Mouse (Mus musculus) kidney, adult 2 months (tissue): ENCODE data around the gene Fbxw19. TPM values are rescaled to one million over a fixed set of nuclear protein-coding genes. Genes with fewer than 3 reads are reported as not detected.
A peak's percentile ranks its signal among the peaks of the same experiment; 100 is the strongest.
"Not testable (repeated sequence)": the region's sequence is repeated elsewhere in the genome, so short reads cannot be mapped to it uniquely, and the experiment has no call there.

Experiments used
- DNase-seq: peaks from one replicate; pipeline ENCODE4 v3.0.0; 2021
- H3K27ac ChIP-seq: fragments of 200-500 bp; 2 replicates; pipeline ENCODE4 v1.5.1; 2012; ENCODE audit warnings: low read depth, low read length, control low read depth, inconsistent platforms; ENCODE audit not compliant: insufficient read depth
- H3K27me3 ChIP-seq: fragments of 200-500 bp; replicated peaks from 2 replicates; pipeline ENCODE4 v1.6.1; 2012; ENCODE audit warnings: mild to moderate bottlenecking, moderate library complexity, low read length, inconsistent platforms; ENCODE audit not compliant: control insufficient read depth, insufficient read depth
- H3K36me3 ChIP-seq: fragments of 200-500 bp; 2 replicates; pipeline ENCODE4 v1.6.1; 2012; ENCODE audit warnings: mild to moderate bottlenecking, moderate library complexity, low read length, inconsistent platforms; ENCODE audit not compliant: control insufficient read depth, insufficient read depth
- H3K4me1 ChIP-seq: fragments of 200-500 bp; 2 replicates; pipeline ENCODE4 v1.6.1; 2011; ENCODE audit warnings: low read length; ENCODE audit not compliant: control insufficient read depth, insufficient read depth
- H3K4me3 ChIP-seq: fragments of 200-500 bp; 2 replicates; pipeline ENCODE4 v1.5.1; 2011; ENCODE audit warnings: mild to moderate bottlenecking, low read depth, low read length, control low read depth; ENCODE audit not compliant: insufficient read depth
- CTCF ChIP-seq: fragments of 200-500 bp; conservative IDR thresholded peaks from 2 replicates; pipeline ENCODE4 v1.5.1; 2011; ENCODE audit warnings: low read depth, mild to moderate bottlenecking, control low read depth, low read length, moderate library complexity, mixed read lengths; ENCODE audit not compliant: insufficient read depth, insufficient read length
- POLR2A ChIP-seq: fragments of 200-500 bp; IDR thresholded peaks from one replicate; pipeline ENCODE4 v1.6.1; 2011; ENCODE audit warnings: low read depth, low read length, control low read depth
- WGBS: fragments of 180-500 bp; shearing (Covaris S2); methylation state at CpG from one replicate; pipeline ENCODE4 v1.1.7; 2018; 5-methylcytosine and 5-hydroxymethylcytosine counted together
- polyA plus RNA-seq: library from polyadenylated mRNA; depleted of rRNA; stranded (reverse); fragments of >200 nt; gene quantifications from 2 replicates; pipeline ENCODE4 v1.2.3, GENCODE M21; 2012; rRNA removed

Fbxw19 gene
- polyA plus RNA-seq: not detected in 2 replicates

- not testable (repeated sequence) for H3K27ac ChIP-seq, H3K36me3 ChIP-seq, H3K4me1 ChIP-seq, H3K4me3 ChIP-seq, H3K27me3 ChIP-seq, DNase-seq
- 74% methylated on average over 1 of the region's 1 CpGs for WGBS
Measured at GRCm38 (mm10) chr9:109495775-109496174, at the start of gene Fbxw19. Fbxw19 (minus strand) TSS chr9:109495875.

GRCm38 (mm10) chr9:109523385-109524064, 27.9 kb upstream of the Fbxw19 start:
- peak; percentile 81 for DNase-seq
- Histone ChIP-seq H3K4me3 (no peak overlapping the region), H3K4me1 (peaks cover 12% of the 10 kb centered on the region; the same call in 1 of the 2 replicates), H3K27me3 (no peaks in the 10 kb centered on the region), H3K27ac (peak overlapping the region; percentile 98), H3K36me3 (no peaks in the 10 kb centered on the region)
- 44% methylated on average over 5 of the region's 5 CpGs for WGBS
- TF ChIP-seq POLR2A (no peak), CTCF (no peak)

GRCm38 (mm10) chr9:109449040-109449439, 46.6 kb downstream of the Fbxw19 start, which contains the start of gene Fbxw16:
Fbxw16 (minus strand) TSS chr9:109449140.
- Histone ChIP-seq H3K4me1 (no peaks in the 10 kb centered on the region), H3K36me3 (no peaks in the 10 kb centered on the region), H3K4me3 (no peak within 1 kb of the TSS), H3K27me3 (no peaks in the 10 kb centered on the region), H3K27ac (no peak within 1 kb of the TSS)
- no peak for TF ChIP-seq POLR2A
- no peak for TF ChIP-seq CTCF
- DNase-seq: no peak

- WGBS: 89% methylated on average over 1 of the region's 1 CpGs
- Histone ChIP-seq H3K4me3 (no peak overlapping the region), H3K27ac (no peak overlapping the region), H3K4me1 (no peaks in the 10 kb centered on the region), H3K27me3 (no peaks in the 10 kb centered on the region), H3K36me3 (no peaks in the 10 kb centered on the region)
- no peak for TF ChIP-seq POLR2A
- no peak for TF ChIP-seq CTCF
- peak; percentile 3 for DNase-seq
Measured at GRCm38 (mm10) chr9:109432956-109433355, 62.7 kb downstream of the Fbxw19 start.

Other genes with a start within 250 kb of the Fbxw19 start
- not detected in 2 replicates for gene Fbxw14, start 208.2 kb downstream of the Fbxw19 start, polyA plus RNA-seq
- gene Fbxw28, start 156.2 kb downstream of the Fbxw19 start, polyA plus RNA-seq: not detected in 2 replicates
- not detected in 2 replicates for gene Fbxw22, start 91.6 kb downstream of the Fbxw19 start, polyA plus RNA-seq
- not detected in 2 replicates for gene Fbxw16, start 46.7 kb downstream of the Fbxw19 start, polyA plus RNA-seq
- gene Fbxw15, start 72.4 kb upstream of the Fbxw19 start, polyA plus RNA-seq: 0.61 and 0.67 TPM in 2 replicates
- not detected in 2 replicates for gene Fbxw24, start 130.2 kb upstream of the Fbxw19 start, polyA plus RNA-seq
- not detected in 2 replicates for gene Fbxw25, start 168.8 kb upstream of the Fbxw19 start, polyA plus RNA-seq
- 0.05 and 0.09 TPM in 2 replicates for gene Fbxw18, start 206.8 kb upstream of the Fbxw19 start, polyA plus RNA-seq